Mouse (Mus musculus): ENCODE measurements at regions not wholly inside any gene's neighbourhood (a gene's known extent, or its start where the extent isn't known, plus 50 kb on each side); places are given as distances from the start of the nearest gene placed in this dataset.

DNA sequence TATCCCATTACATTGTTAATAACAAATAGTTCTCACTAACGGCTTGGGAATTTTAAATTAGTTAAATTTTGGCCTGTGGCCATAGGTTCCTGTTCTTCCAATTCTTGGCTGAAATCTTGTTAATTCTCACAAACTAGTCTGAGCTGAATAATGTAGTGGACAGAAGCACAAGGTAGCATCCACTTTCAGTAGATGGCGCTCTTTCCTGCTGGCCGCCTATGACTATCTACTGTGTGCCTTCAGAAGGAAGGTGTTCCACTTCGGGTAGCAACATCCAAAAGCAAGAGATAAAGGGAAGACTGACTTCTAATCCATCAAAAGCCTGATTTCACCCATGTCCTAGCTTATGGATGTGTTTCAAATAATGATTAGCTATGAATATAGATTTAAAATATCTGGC lies 172.9 kb downstream of the Sqor start:
- TF ChIP-seq NRF1 (IDR thresholded peaks at IDR 0.05; ENCODE audit: insufficient read depth, low read depth, low read length, poor library complexity, severe bottlenecking) = no peak
- TF ChIP-seq ELF1 (IDR thresholded peaks at IDR 0.05; ENCODE audit: low read depth, low read length) = no peak
- no peak for TF ChIP-seq ZNF384 (IDR thresholded peaks at IDR 0.05; ENCODE audit: low read depth, low read length)
- TF ChIP-seq POLR2AphosphoS5 (IDR thresholded peaks at IDR 0.05; ENCODE audit: borderline replicate concordance, low read depth, low read length) = no peak
- no peak for TF ChIP-seq POLR2A (IDR thresholded peaks at IDR 0.05; ENCODE audit: control insufficient read depth in 1 of 2, insufficient read depth in 1 of 2, low read depth in 1 of 2, low read length in 2 of 2, poor library complexity in 1 of 2)
- TF ChIP-seq TBP (IDR thresholded peaks at IDR 0.05; ENCODE audit: low read depth, low read length) = no peak
- no peak for TF ChIP-seq RCOR1 (IDR thresholded peaks at IDR 0.05; ENCODE audit: low read depth, low read length)

All from MEL (cell line).